Mouse (Mus musculus): Measurements from ENCODE around the gene Pithd1. TPM values are rescaled to one million over a fixed set of nuclear protein-coding genes. Genes with fewer than 3 reads are reported as not detected.

Gene Pithd1
- polyA plus RNA-seq, 1 experiment from 2014 or later = 65.5 TPM

DNA sequence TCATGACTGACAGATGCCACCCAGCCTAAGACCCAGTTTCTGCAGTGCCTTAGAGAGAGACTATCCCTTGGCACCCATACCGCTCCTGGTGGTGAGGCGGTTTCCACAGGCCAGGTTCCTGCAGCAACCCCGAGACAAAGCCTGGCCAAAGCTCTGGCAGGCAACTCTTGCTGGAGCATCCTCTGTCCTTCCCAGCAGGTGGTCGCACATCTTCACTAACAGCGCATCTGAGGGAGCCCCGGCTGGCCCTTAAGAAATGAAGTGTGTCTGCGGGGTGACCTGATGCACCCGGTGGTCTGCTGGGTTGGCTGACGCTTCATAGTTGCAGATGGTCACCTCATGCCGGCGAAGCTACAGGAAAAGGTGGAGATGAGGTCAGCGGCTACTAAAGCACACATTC lies 10.9 kb downstream of the Pithd1 start:
- Histone ChIP-seq H3K4me3 (replicated peaks; ENCODE audit: low read length) (no peak overlapping the region), H3K9me3 (ENCODE audit: control insufficient read depth, low read length) (no peaks in the 10 kb centered on the region), H3K9ac (no peak overlapping the region), H3K4me2 (replicated peaks) (no peak overlapping the region), H3K36me3 (replicated peaks; ENCODE audit: control insufficient read depth, insufficient read depth) (peaks cover 48% of the 10 kb centered on the region), H3K27ac (no peak overlapping the region), H3K4me1 (replicated peaks; ENCODE audit: control insufficient read depth, insufficient read depth, low read length) (peaks cover 8% of the 10 kb centered on the region), H3K27me3 (ENCODE audit: control insufficient read depth, insufficient read depth, low read length) (no peaks in the 10 kb centered on the region)
- no peak for DNase-seq (ENCODE audit: low spot score)
- 95% methylated on average over 12 of the region's 12 CpGs for WGBS
- no peak for ATAC-seq (ENCODE audit: low FRiP score)

DNA sequence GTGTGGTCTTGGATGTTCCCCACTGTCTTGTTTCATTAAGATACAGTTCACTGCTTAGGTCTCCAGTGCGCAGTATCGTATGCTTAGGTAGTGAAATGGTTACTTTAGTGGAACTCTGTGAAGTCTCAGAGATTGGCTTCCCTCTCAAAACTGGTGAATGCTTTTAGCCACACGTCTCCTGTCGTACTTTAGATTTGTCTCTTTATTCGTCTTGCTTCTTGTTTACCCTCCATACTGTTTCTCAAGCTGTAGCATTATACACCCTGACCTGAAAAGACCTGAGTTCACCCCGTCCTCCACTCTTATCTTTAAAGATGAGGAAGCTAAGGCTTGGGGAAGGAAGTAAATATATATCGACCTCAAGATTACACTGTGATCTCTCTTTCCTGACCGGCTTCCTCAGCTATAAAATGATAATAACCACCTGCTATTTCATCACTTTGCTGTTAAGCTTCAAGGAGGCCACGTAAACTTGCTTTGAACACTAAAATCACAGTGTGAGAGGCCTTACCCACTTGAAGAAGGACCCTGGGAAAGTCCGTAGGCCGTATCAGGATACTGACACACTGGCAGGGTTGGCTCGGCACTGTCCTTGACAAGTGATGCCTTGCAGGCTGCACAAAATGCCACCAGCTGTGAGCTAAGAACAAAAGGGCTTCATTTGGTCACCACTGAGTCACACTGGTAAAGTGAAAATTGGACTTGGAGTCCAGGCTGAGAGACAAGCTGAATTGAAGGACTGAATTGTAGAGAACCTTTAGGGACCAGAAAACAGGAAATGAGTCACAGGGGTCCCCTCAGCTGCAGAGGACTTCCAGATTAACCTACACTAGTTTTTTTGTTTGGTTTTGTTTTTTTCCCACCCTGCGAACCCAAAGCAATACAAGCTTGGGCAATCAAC lies 13.9 kb downstream of the Pithd1 start:
- ATAC-seq (ENCODE audit: low FRiP score) (no peak), DNase-seq (ENCODE audit: low spot score) (no peak)
- peak overlapping the region; percentile 85 for H3K4me2 ChIP-seq (replicated peaks)
- H3K27me3 ChIP-seq (ENCODE audit: control insufficient read depth, insufficient read depth, low read length) = no peaks in the 10 kb centered on the region
- peaks cover 58% of the 10 kb centered on the region for H3K36me3 ChIP-seq (replicated peaks; ENCODE audit: control insufficient read depth, insufficient read depth)
- H3K4me3 ChIP-seq (replicated peaks; ENCODE audit: low read length) = peak overlapping the region; percentile 67
- H3K27ac ChIP-seq = no peak overlapping the region
- WGBS = 77% methylated on average over 13 of the region's 13 CpGs
- H3K4me1 ChIP-seq (replicated peaks; ENCODE audit: control insufficient read depth, insufficient read depth, low read length) = peaks cover 9% of the 10 kb centered on the region
- peak overlapping the region; percentile 79; the same call in 1 of the 2 replicates for H3K9ac ChIP-seq
- no peaks in the 10 kb centered on the region for H3K9me3 ChIP-seq (ENCODE audit: control insufficient read depth, low read length)

DNA sequence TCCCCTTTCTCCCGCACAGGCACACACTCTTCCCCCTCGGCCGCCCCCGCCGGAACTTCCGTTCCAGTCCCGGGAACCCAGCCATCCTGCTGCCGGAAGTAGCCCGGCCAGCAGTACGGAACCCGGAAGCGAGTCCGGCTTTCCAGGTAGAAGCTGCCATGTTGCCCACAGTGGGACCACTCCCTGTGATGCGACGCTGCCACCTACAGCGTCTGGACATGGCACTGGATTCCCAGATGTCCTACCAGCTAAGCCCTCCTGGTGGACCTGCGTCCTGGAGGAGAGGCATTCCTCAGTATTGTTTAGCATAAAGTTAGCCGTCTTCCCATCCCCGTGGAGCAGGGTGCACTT lies 14.5 kb downstream of the Pithd1 start, which contains the start of gene Lypla2:
Gene Lypla2 (minus strand): TSS at position 71 of the 351 bp plus-strand sequence.
- H3K27ac ChIP-seq = peak within 1 kb of the TSS; percentile 49; the same call in 1 of the 2 replicates
- H3K4me1 ChIP-seq (replicated peaks; ENCODE audit: control insufficient read depth, insufficient read depth, low read length) = peaks cover 9% of the 10 kb centered on the region
- peak within 1 kb of the TSS; percentile 85 for H3K4me2 ChIP-seq (replicated peaks)
- peak within 1 kb of the TSS; percentile 67 for H3K4me3 ChIP-seq (replicated peaks; ENCODE audit: low read length)
- H3K9me3 ChIP-seq (ENCODE audit: control insufficient read depth, low read length) = no peaks in the 10 kb centered on the region
- H3K9ac ChIP-seq = peak within 1 kb of the TSS; percentile 79
- DNase-seq (ENCODE audit: low spot score) (peak; percentile 85), ATAC-seq (ENCODE audit: low FRiP score) (peak; percentile 80)
- no peaks in the 10 kb centered on the region for H3K27me3 ChIP-seq (ENCODE audit: control insufficient read depth, insufficient read depth, low read length)
- 2% methylated on average over 19 of the region's 19 CpGs for WGBS
- H3K36me3 ChIP-seq (replicated peaks; ENCODE audit: control insufficient read depth, insufficient read depth) = peaks cover 61% of the 10 kb centered on the region

DNA sequence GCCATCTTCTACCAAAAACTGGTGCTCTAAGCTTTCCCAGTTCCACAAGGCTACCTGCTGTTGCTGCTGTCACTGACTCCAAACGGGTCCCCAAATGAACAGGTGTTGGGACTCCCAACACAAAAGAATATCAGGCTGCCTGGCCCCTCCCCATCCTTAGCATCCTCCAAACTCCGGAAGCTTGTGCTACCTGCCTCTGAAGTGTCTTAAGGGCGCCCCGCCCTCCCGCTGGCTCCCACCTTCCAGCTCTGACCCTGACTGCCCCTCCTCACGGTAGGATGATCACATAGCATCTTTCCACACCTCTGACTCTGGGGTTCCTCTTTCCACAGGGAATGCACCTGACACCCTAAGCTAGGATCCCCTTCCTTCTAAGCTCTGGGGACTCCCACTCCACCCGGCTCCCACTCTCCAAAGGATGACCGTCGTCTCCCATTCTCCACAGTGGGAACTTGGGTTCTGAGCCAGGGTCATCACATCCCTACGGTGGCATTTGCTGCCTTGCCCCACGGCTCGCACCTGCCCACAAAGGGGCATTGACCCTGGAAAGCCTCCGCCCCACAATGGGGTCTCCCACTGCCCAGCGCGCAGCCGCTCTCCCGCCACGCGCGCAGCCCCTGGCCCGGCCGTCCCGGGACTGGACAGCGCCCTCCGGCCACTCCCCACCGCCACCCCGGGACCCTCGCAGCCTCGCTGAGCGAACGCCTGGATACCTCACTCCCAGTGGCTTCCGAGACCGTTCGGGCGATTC lies 15.1 kb downstream of the Pithd1 start:
- under 1% methylated on average over 35 of the region's 35 CpGs for WGBS
- H3K4me2 ChIP-seq (replicated peaks) = peak overlapping the region; percentile 85
- DNase-seq (ENCODE audit: low spot score) = no peak
- no peaks in the 10 kb centered on the region for H3K27me3 ChIP-seq (ENCODE audit: control insufficient read depth, insufficient read depth, low read length)
- H3K4me1 ChIP-seq (replicated peaks; ENCODE audit: control insufficient read depth, insufficient read depth, low read length) = peaks cover 9% of the 10 kb centered on the region
- no peak; the same call in 1 of the 2 replicates for ATAC-seq (ENCODE audit: low FRiP score)
- H3K9ac ChIP-seq = peak overlapping the region; percentile 79
- peak overlapping the region; percentile 67 for H3K4me3 ChIP-seq (replicated peaks; ENCODE audit: low read length)
- H3K9me3 ChIP-seq (ENCODE audit: control insufficient read depth, low read length) = no peaks in the 10 kb centered on the region
- H3K27ac ChIP-seq = peak overlapping the region; percentile 49; the same call in 1 of the 2 replicates
- H3K36me3 ChIP-seq (replicated peaks; ENCODE audit: control insufficient read depth, insufficient read depth) = peaks cover 61% of the 10 kb centered on the region

DNA sequence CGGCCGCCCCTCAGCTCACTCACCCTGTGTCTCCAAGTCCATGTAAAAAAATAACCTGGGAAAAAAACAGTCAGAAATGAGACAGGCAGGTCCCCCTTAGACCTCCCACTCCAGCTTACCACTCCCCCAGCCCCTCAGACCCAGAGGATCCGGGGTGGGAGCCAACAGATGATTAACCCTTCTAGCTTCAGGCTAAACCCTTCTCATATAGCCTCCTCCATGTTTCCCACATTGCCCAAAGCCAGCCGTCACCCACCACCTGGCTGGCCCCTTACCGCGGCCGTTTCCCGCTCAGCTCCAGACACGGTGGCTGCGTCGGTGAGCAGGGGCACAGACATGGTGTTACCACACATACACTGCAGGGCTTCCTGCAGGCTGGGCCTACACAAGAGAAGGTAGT lies 16.5 kb downstream of the Pithd1 start:
- Histone ChIP-seq H3K9me3 (ENCODE audit: control insufficient read depth, low read length) (no peaks in the 10 kb centered on the region), H3K4me3 (replicated peaks; ENCODE audit: low read length) (no peak overlapping the region), H3K27ac (no peak overlapping the region), H3K4me1 (replicated peaks; ENCODE audit: control insufficient read depth, insufficient read depth, low read length) (peaks cover 9% of the 10 kb centered on the region), H3K36me3 (replicated peaks; ENCODE audit: control insufficient read depth, insufficient read depth) (peaks cover 60% of the 10 kb centered on the region), H3K4me2 (replicated peaks) (no peak overlapping the region; the same call in 1 of the 2 replicates), H3K9ac (no peak overlapping the region), H3K27me3 (ENCODE audit: control insufficient read depth, insufficient read depth, low read length) (no peaks in the 10 kb centered on the region)
- WGBS = 90% methylated on average over 11 of the region's 11 CpGs
- DNase-seq (ENCODE audit: low spot score) (no peak), ATAC-seq (ENCODE audit: low FRiP score) (no peak)

DNA sequence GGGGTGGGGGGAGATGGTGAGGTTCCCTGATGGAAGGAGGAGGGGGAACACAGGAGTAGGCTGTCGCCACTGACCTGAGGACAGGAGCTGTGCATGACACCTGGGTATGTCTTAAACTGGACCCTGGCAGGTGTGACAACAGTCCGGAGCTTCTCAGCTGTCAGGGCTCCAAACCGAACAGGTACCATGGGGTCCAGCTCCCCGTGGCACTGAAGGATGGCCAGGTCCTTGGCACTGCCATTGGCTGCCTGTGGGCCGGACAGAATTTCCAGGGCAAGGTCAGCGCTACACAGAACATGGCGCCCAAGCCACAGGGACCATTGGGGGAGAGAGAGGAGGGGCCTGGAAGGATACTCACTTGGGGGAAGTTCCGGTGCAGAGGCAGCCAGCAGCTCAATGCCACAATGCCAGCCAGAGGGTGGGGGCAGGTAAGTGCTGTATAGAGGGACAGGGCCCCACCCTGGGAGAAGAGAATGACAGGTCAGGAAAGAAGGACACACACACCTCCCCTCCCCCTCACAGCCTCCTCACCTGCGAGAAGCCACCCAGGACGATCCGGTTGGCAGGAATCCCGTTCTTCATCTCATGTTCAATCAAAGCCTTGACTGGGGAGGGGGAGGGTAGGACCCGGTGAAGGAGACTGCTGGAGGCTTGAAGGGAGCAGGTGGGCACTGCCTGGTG lies 17.9 kb downstream of the Pithd1 start:
- 79% methylated on average over 13 of the region's 13 CpGs for WGBS

DNA sequence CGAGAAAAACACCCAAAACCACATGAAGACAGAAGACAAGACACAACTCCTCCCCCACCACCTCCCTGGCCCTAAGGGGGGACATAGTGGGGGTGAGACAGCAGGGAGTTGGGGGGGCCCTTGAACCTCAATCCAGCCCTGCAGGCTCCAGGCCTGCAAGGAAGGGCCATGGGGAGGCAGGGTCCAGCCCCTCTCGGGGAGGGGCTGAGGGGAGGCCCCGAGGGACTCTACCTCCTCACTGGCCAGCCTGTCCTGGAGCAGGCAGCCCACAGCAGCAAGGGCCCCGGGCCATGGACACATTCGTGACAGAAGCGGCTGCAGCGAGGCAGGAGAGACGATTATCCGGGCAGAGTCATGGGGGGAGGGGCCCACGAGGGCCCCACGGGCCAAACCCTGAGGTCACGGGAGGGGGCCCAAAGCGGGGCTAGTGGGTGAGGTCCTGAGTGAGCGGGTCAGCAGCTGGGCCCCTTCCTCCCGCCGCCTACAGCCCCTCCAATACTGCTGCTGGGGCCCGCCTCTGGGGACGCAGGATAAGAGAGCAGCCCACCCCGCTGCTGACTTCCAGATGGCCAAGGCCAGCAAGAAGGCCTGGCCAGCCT lies 18.7 kb downstream of the Pithd1 start:
- H3K4me3 ChIP-seq (replicated peaks; ENCODE audit: low read length) = no peak overlapping the region
- peaks cover 20% of the 10 kb centered on the region for H3K4me1 ChIP-seq (replicated peaks; ENCODE audit: control insufficient read depth, insufficient read depth, low read length)
- H3K36me3 ChIP-seq (replicated peaks; ENCODE audit: control insufficient read depth, insufficient read depth) = peaks cover 50% of the 10 kb centered on the region
- ATAC-seq (ENCODE audit: low FRiP score) (no peak), DNase-seq (ENCODE audit: low spot score) (no peak)
- H3K27me3 ChIP-seq (ENCODE audit: control insufficient read depth, insufficient read depth, low read length) = no peaks in the 10 kb centered on the region
- H3K27ac ChIP-seq = no peak overlapping the region
- H3K9ac ChIP-seq = no peak overlapping the region
- no peak overlapping the region for H3K4me2 ChIP-seq (replicated peaks)
- 69% methylated on average over 19 of the region's 19 CpGs for WGBS
- H3K9me3 ChIP-seq (ENCODE audit: control insufficient read depth, low read length) = no peaks in the 10 kb centered on the region

More for the DNA sequence above, 17.9 kb downstream of the Pithd1 start:
- ATAC-seq (ENCODE audit: low FRiP score) (no peak), DNase-seq (ENCODE audit: low spot score) (no peak)
- Histone ChIP-seq H3K36me3 (replicated peaks; ENCODE audit: control insufficient read depth, insufficient read depth) (peaks cover 50% of the 10 kb centered on the region), H3K9ac (no peak overlapping the region), H3K4me3 (replicated peaks; ENCODE audit: low read length) (no peak overlapping the region), H3K9me3 (ENCODE audit: control insufficient read depth, low read length) (no peaks in the 10 kb centered on the region), H3K4me1 (replicated peaks; ENCODE audit: control insufficient read depth, insufficient read depth, low read length) (peaks cover 17% of the 10 kb centered on the region), H3K4me2 (replicated peaks) (no peak overlapping the region), H3K27me3 (ENCODE audit: control insufficient read depth, insufficient read depth, low read length) (no peaks in the 10 kb centered on the region), H3K27ac (no peak overlapping the region)

DNA sequence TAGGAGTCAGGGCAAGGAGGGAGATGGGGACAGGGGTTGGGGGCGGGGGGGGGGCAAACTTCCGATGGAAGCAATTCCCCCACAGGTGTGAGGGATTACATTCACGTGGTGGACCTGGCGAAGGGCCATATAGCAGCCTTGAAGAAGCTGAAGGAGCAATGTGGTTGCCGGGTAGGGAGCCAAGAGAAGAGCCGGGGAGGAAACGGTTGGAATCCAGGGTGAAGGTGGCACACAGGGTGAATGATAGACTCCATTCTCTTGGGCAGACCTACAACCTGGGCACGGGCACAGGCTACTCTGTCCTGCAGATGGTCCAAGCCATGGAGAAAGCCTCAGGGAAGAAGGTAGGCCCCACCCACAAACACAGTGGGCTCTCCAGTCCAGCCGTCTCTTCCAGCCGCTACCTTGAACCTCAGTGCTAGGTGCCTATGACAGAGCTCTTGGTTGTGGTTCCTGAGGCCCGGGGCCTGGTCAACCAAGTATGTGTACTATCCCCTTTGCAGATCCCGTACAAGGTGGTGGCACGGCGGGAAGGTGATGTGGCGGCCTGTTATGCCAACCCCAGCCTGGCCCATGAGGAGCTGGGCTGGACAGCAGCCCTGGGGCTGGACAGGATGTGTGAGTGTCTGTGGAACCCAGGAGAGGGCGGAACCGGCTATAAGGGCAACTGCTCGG lies 19.8 kb downstream of the Pithd1 start:
- H3K4me3 ChIP-seq (replicated peaks; ENCODE audit: low read length) = no peak overlapping the region
- no peaks in the 10 kb centered on the region for H3K27me3 ChIP-seq (ENCODE audit: control insufficient read depth, insufficient read depth, low read length)
- H3K9me3 ChIP-seq (ENCODE audit: control insufficient read depth, low read length) = no peaks in the 10 kb centered on the region
- 92% methylated on average over 18 of the region's 18 CpGs for WGBS
- H3K4me1 ChIP-seq (replicated peaks; ENCODE audit: control insufficient read depth, insufficient read depth, low read length) = peaks cover 26% of the 10 kb centered on the region
- H3K4me2 ChIP-seq (replicated peaks) = no peak overlapping the region
- no peak overlapping the region for H3K27ac ChIP-seq
- H3K9ac ChIP-seq = no peak overlapping the region
- peaks cover 50% of the 10 kb centered on the region for H3K36me3 ChIP-seq (replicated peaks; ENCODE audit: control insufficient read depth, insufficient read depth)
- ATAC-seq (ENCODE audit: low FRiP score) (no peak), DNase-seq (ENCODE audit: low spot score) (no peak)

Measured in hindbrain, embryonic 14.5 days (tissue).